9 mouse cellular contexts compared by ENCODE assay signal in the genomic region with DNA sequence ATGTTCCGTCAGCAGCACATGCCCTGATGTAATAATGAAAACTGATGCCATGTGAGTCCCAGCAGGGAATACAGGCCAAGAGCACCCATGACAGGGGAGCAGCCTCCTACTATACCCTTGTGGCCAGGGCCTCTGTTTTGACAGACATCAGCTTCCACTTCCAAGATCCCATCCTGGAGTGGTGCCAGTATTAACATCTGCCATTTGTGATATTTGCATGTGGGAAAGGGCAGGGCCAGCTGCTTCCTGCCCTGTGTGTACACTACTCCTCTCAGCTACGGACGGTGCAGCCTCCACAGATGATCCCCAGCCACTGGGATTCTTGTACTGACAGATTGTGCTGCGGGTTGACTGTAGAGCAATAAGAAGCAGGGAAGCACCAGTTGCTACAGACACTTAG.
DNase-seq lines count a peak whose midpoint lies in the region; ATAC-seq and TF ChIP-seq lines count a peak whose summit lies in the region.
"Had no signal": no experiment of that assay in that cellular context is flagged by ENCODE, and none has a peak within 500 bp of the region (broad histone marks: within the 10 kb centered on the region; RNA-seq: fewer than 3 reads in every experiment).

No protein-coding gene starts in this region.

- intact Hi-C loops in left cerebral cortex, postnatal 4 days (cut with DNase I) = loop anchor here (10.0 kb wide), 1 partner anchor 271 kb away; a partner anchor contains a TSS
- intact Hi-C loops in left cerebral cortex, adult 2 months (cut with DNase I) = no loop called here
- intact Hi-C loops in heart, postnatal 25 days (cut with DNase I) = no loop called here

- DNase-seq in adrenal gland, postnatal 14 days = peak; percentile 24
- no peak for DNase-seq in adrenal gland, postnatal 25 days
- DNase-seq in left cerebral cortex, postnatal 4 days = peak; percentile 60
- DNase-seq in left cerebral cortex, adult 2 months (ENCODE audit: extremely low spot score in 1 of 2, low spot score in 2 of 2) = no peak
- DNase-seq in heart, postnatal 25 days (ENCODE audit: low spot score) = peak; percentile 4
- no peak for DNase-seq in layer of hippocampus, adult 11-12 months (ENCODE audit: low spot score)
- DNase-seq in ovary, postnatal 10 days (ENCODE audit: low spot score) = no peak
- DNase-seq: right cerebral cortex, adult 18-20 months had no signal

- no peak for TF ChIP-seq CTCF in left cerebral cortex, adult 2 months (IDR thresholded peaks at IDR 0.05)

- no peak overlapping the region for H3K4me3 ChIP-seq in left cerebral cortex, adult 2 months

- no peak overlapping the region for H3K27ac ChIP-seq in left cerebral cortex, adult 2 months

- peak; percentile 62 for ATAC-seq in megakaryocyte-erythroid progenitor cell, adult 5-6 weeks (replicated peaks; ENCODE audit: low FRiP score, low TSS enrichment, poor library complexity, severe bottlenecking)

Comparison
In these comparisons a context has a peak if more than half of its experiments do, and no peak if none do; other contexts are left out.
1. DNase-seq: peak in adrenal gland, postnatal 14 days (single experiment), left cerebral cortex, postnatal 4 days (single experiment) and heart, postnatal 25 days (single experiment); none in adrenal gland, postnatal 25 days (single experiment), left cerebral cortex, adult 2 months (0 of 2), layer of hippocampus, adult 11-12 months (single experiment) and ovary, postnatal 10 days (single experiment).